Mouse (Mus musculus) testis, adult 2 months (tissue): ENCODE results near the gene Rab24.

ENCODE experiments used
- CTCF ChIP-seq: fragments of 200-500 bp; IDR thresholded peaks from 2 replicates; pipeline ENCODE4 v1.5.1; 2012; ENCODE audit warnings: low read depth, mild to moderate bottlenecking, inconsistent platforms, low read length, moderate library complexity; ENCODE audit not compliant: control insufficient read depth, insufficient read depth, insufficient replicate concordance
- POLR2A ChIP-seq: fragments of 200-500 bp; IDR thresholded peaks from 2 replicates; pipeline ENCODE4 v1.6.1; 2012; ENCODE audit warnings: low read depth, mild to moderate bottlenecking, inconsistent platforms, low read length, moderate library complexity; ENCODE audit not compliant: control insufficient read depth

DNA sequence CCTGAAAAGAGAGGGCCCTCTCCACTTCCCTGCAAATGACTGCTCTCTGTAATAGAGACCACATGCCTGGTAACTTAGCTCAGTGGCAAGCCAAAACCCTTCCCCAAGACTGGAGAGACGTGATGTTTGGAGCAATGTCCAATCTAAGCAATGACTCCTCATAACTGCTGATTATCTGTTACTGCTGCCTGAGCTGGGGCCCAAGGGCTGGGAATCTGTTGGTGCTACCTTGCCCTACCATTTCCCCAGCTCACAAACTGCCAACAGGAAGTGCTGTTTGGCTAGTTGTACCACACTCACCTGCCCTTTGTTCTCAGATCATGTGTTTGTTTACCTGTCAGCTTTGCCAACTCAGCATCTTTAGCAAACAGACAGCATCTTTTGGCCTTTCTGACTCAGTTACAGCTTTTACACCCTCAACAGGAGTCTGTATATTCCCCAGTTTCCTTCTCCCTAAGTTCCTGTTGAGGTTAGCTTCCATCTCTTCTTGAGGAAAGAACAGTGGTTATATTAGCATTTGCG is 6.8 kb downstream of the Rab24 start:
- TF ChIP-seq CTCF (no peak), POLR2A (no peak)
